Mouse (Mus musculus) MEL (cell line): ENCODE measurements at regions not wholly inside any gene's neighbourhood (a gene's known extent, or its start where the extent isn't known, plus 50 kb on each side); places are given as distances from the start of the nearest gene placed in this dataset.

Experiments used
- BHLHE40 ChIP-seq: IDR thresholded peaks from 2 replicates; pipeline ENCODE4 v1.6.1; 2012; ENCODE audit warnings: low read depth, mild to moderate bottlenecking, inconsistent platforms, low read length, improper control_type of control experiment, borderline replicate concordance
- CTCF ChIP-seq, 3 experiments: IDR thresholded peaks in 2 of 3; conservative IDR thresholded peaks in 1 of 3; 2 replicates each; pipeline ENCODE4 v1.5.1; 2011 to 2012; ENCODE audit warnings: low read length in 3 of 3, low read depth in 2 of 3, mild to moderate bottlenecking in 2 of 3, improper control_type of control experiment in 1 of 3, inconsistent platforms in 1 of 3, mixed read lengths in 1 of 3, moderate library complexity in 1 of 3; ENCODE audit not compliant: control insufficient read depth in 1 of 3, insufficient read depth in 1 of 3, poor library complexity in 1 of 3, severe bottlenecking in 1 of 3
- ETS1 ChIP-seq: IDR thresholded peaks from 2 replicates; pipeline ENCODE4 v1.6.1; 2012; ENCODE audit warnings: low read depth, mild to moderate bottlenecking, inconsistent platforms, low read length, improper control_type of control experiment, moderate library complexity
- MAX ChIP-seq: IDR thresholded peaks from 2 replicates; pipeline ENCODE4 v1.6.1; 2011; ENCODE audit warnings: low read length, improper control_type of control experiment
- MXI1 ChIP-seq: IDR thresholded peaks from 2 replicates; pipeline ENCODE4 v1.6.1; 2011; ENCODE audit warnings: mild to moderate bottlenecking, low read depth, low read length, improper control_type of control experiment
- POLR2A ChIP-seq, 2 experiments: IDR thresholded peaks; 2 replicates each; pipeline ENCODE4 v1.6.1; 2011 to 2012; ENCODE audit warnings: low read length in 2 of 2, mild to moderate bottlenecking in 2 of 2, control low read depth in 1 of 2, improper control_type of control experiment in 1 of 2, low read depth in 1 of 2, moderate library complexity in 1 of 2; ENCODE audit not compliant: control insufficient read depth in 1 of 2, insufficient read depth in 1 of 2, poor library complexity in 1 of 2
- POLR2AphosphoS5 ChIP-seq: IDR thresholded peaks from 2 replicates; pipeline ENCODE4 v1.6.1; 2012; ENCODE audit warnings: low read depth, borderline replicate concordance, mild to moderate bottlenecking, inconsistent platforms, low read length, moderate library complexity, mixed read lengths
- TBP ChIP-seq: IDR thresholded peaks from 2 replicates; pipeline ENCODE4 v1.8.0; 2011; ENCODE audit warnings: low read depth, low read length, improper control_type of control experiment
- TCF12 ChIP-seq: IDR thresholded peaks from 2 replicates; pipeline ENCODE4 v1.6.1; 2014; ENCODE audit warnings: low read depth, mild to moderate bottlenecking, inconsistent platforms, low read length, improper control_type of control experiment, moderate library complexity
- ZKSCAN1 ChIP-seq: IDR thresholded peaks from 2 replicates; pipeline ENCODE4 v1.6.1; 2012; ENCODE audit warnings: low read depth, mild to moderate bottlenecking, inconsistent platforms, low read length, improper control_type of control experiment, moderate library complexity

DNA sequence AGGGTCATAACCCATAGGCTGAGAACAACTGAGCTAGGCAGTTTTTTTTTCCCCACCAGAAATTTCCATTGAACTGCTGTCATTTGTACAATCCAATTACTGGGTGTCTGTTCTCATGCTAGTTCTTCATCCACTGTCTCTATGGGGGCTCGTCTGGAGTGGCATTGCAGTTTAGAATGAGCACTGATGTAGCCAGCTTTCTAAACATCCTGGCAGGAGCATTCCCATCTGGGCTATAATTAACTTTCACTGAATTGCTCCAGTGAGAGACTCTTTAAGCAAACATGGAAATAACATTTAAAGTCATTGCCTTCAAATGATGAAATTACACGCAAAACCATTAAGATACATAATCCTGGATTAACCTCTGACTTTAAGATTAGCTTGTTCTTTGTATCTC lies 633.1 kb upstream of the Fam98a start:
- TF ChIP-seq TCF12 (no peak), CTCF (IDR thresholded peaks at IDR 0.05 in 2 of 3, conservative IDR thresholded peaks at IDR 0.05 in 1 of 3; ENCODE audit: control insufficient read depth in 1 of 3, insufficient read depth in 1 of 3, low read depth in 2 of 3, low read length in 3 of 3, poor library complexity in 1 of 3, severe bottlenecking in 1 of 3) (no peak), POLR2AphosphoS5 (no peak), POLR2A (IDR thresholded peaks at IDR 0.05; ENCODE audit: control insufficient read depth in 1 of 2, insufficient read depth in 1 of 2, low read depth in 1 of 2, low read length in 2 of 2, poor library complexity in 1 of 2) (no peak), BHLHE40 (no peak), MXI1 (no peak), ETS1 (no peak), MAX (no peak), ZKSCAN1 (no peak), TBP (no peak)
